8 mouse cellular contexts compared by ENCODE assay signal in genomic region chr7:28338108-28338998, GRCm38 (mm10). TPM values are rescaled to one million over a fixed set of nuclear protein-coding genes. Genes with fewer than 3 reads are reported as not detected.
DNase-seq lines count a peak whose midpoint lies in the region; ATAC-seq lines count a peak whose summit lies in the region.

Gene Supt5 (minus strand): TSS chr7:28338746.

- no peaks in the 10 kb centered on the region for H3K4me1 ChIP-seq in hindbrain, embryonic 11.5 days (replicated peaks; ENCODE audit: control insufficient read depth, insufficient read depth, low read length)

- no peaks in the 10 kb centered on the region for H3K9me3 ChIP-seq in hindbrain, embryonic 11.5 days (ENCODE audit: control insufficient read depth, low read length)

- peak; percentile 99 for ATAC-seq in hindbrain, embryonic 11.5 days (ENCODE audit: low FRiP score)

- peak within 1 kb of the TSS; percentile 43 for H3K27ac ChIP-seq in hindbrain, embryonic 11.5 days (ENCODE audit: low read depth, low read length)

- no peaks in the 10 kb centered on the region for H3K27me3 ChIP-seq in hindbrain, embryonic 11.5 days (ENCODE audit: control insufficient read depth, insufficient read depth, low read length)

- H3K36me3 ChIP-seq in hindbrain, embryonic 11.5 days (ENCODE audit: control insufficient read depth, insufficient read depth, low read length) = no peaks in the 10 kb centered on the region

- peak within 1 kb of the TSS; percentile 83 for H3K4me2 ChIP-seq in hindbrain, embryonic 11.5 days (replicated peaks; ENCODE audit: low read depth, low read length)

- DNase-seq in Muller cell, postnatal 12 days (ENCODE audit: inconsistent ontology term) = peak; percentile 95
- peak; percentile 98 for DNase-seq in cerebellum, adult 9-11 months
- DNase-seq in frontal cortex, adult 2 months (ENCODE audit: extremely low spot score in 1 of 2, low spot score in 1 of 2) = peak; percentile 96 to 98
- DNase-seq in hindbrain, embryonic 11.5 days (ENCODE audit: low spot score) = peak; percentile 98
- DNase-seq in layer of hippocampus, postnatal 10 days (ENCODE audit: low spot score in 2 of 2) = peak; percentile 93 to 95
- DNase-seq in lung, postnatal 10 days = peak; percentile 98
- DNase-seq in ovary, postnatal 36 days (ENCODE audit: low spot score) = peak; percentile 96
- DNase-seq in thymus, postnatal 25 days = peak; percentile 98

- H3K9ac ChIP-seq in hindbrain, embryonic 11.5 days (ENCODE audit: low read depth, low read length) = peak within 1 kb of the TSS; percentile 96

- under 1% methylated on average over 75 of the region's 77 CpGs for WGBS in hindbrain, embryonic 11.5 days

- H3K4me3 ChIP-seq in hindbrain, embryonic 11.5 days (ENCODE audit: low read depth, low read length) = peak within 1 kb of the TSS; percentile 96

RNA-seq across cellular contexts. Expression of gene Supt5, which starts in this region (rescaled TPM):
- 114 and 117 TPM in 2 replicates for polyA plus RNA-seq in frontal cortex, adult 2 months (2012; rRNA removed)
- polyA plus RNA-seq in hindbrain, embryonic 11.5 days (2014; fragmentation: Nextera tagmentation; extraction: Ambion mirVana) = 68.0 and 74.9 TPM in 2 replicates
- 100 to 1,000 TPM; 105 to 109 TPM for total RNA-seq in layer of hippocampus, postnatal 10 days (2021)

Comparison
In these comparisons a context has a peak if more than half of its experiments do, and no peak if none do; other contexts are left out.
1. Peak in every context shown above with its lines: DNase-seq, ATAC-seq, H3K4me3 ChIP-seq and H3K27ac ChIP-seq.